Mouse (Mus musculus) retina, embryonic 14.5 days (tissue): ENCODE measurements around the gene Mef2d.

Source experiments
- DNase-seq: peaks from one replicate; pipeline ENCODE4 v3.0.0-alpha.2; 2015; ENCODE audit warnings: low spot score

Mef2d gene

DNA sequence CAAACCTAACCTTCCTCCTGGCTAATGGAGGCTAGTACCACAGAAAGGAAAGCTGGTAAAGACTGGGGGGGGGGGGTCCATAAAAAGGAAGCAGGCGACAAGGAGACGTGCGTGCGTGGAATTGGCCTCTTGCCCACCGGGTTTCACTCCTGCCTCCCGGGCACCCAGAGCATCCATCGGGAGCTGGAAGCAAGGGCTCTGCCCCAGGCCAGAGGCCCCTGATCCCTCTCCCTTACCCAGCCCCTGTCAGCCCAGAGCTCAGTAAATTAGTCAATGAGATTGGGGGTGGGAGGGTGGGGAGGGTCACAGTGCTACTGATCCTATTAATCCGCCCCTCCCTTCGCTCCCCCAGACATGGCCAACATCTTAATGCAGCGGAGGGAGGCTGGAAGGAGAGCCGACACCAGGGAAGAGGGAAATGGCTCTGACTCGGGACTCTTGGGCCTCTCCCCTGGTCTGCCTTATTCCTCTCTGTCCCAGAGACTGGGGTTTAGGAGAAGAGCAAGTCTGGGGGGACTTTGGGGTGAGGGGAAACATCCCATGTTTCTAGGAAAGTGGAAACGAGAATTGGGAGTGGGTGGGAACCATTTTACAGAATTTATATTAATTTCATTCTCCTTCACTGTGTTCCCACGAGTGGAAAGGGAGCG is 65.4 kb downstream of the Mef2d start:
- DNase-seq, result peak; percentile 15

DNA sequence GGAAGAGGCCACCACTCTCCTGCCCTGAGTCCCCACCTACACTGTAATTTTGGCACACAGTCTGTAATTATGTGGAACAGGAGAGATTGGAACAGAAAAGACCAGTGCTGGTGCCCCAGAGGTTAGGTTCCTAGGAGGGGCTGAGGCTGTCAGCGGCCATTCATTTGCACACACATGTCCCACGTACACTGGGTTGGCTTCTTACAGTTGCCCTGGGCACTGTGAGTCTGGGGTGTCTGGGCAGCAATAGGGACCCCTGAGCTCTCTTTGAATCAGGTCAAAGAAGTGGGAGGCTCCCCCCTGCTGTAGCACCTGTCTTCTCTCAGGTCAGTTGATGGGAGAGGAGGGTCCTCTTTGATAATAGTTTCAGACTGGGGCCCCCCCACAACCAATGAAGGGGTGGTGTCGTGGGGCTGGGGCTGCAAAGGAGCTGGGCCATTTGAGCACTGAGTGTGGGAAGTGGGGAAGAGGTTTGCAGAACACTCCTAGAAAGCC is 66.1 kb downstream of the Mef2d start:
- DNase-seq, result no peak

DNA sequence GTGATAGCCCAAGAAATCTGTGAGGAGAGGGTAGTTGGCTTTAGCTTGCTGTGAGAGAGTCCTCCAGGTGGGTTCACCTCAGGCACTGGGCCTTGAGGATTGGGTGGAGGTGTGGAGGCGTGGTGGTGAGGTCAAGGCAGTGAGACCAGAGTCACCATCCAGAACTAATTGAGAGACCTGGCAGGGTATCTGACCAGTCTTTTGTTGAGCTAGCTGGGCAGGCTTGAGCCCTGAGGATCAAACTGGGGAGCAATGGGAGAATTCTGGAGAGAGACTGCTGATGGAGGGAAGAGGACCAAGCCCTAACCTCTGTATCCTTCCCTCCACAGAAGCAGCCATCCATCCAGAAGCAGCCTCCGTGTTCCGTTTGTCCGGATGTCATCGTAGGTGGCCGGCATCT is 67.1 kb downstream of the Mef2d start:
- no peak for DNase-seq

- DNase-seq, result no peak
These were observed 67.9 kb downstream of the Mef2d start for GRCm38 (mm10) chr3:88210121-88210520.

GRCm38 (mm10) chr3:88210918-88211317 is 68.7 kb downstream of the Mef2d start:
- DNase-seq, result no peak

GRCm38 (mm10) chr3:88212356-88212755 is 70.2 kb downstream of the Mef2d start:
- DNase-seq, result no peak

DNA sequence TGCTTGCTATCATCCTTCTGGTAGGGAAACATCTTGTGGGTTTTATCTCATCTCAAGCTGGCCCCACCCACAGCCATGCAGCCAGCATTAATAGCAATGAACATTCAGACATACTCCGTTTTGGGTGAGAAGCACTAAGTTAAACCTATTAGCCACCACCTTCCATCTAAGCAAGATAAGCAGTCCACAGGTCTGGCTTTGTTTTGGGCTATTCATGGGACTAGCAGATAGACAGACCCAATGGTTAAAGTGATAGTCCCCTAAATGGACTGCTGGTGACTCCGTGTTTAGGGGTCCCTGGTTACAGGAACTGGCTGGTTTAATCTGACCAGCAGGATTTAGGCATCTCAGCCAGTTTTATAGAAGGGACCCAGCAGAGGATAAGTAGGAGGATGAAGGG is 70.8 kb downstream of the Mef2d start:
- no peak for DNase-seq

- DNase-seq, result no peak
These were observed 72.2 kb downstream of the Mef2d start for GRCm38 (mm10) chr3:88214197-88214938.

- DNase-seq, result no peak
These were observed 72.9 kb downstream of the Mef2d start for GRCm38 (mm10) chr3:88214971-88215552.

DNA sequence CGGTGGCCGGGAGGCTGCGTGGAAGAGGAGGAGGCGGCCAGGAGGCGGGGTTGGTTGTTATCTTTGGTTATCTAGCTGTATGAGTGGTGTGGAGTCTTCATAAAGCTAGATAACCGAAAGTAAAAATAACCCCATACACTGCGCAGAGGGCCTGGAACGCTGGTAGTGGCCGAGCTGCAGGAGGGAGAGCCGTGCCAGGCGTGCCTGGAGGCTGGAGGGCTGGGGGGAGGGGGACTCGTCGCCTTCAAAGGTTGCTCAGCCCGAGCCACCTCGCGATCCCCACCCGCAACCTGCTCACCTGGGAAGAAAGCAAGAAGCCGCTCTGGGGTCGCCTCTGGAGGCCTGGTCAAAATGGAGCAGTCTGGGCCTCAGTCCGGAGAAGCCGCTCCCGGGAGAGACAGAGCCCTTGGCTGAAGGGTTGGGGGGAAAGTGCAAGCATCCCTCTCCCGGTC is 73.4 kb downstream of the Mef2d start:
- no peak for DNase-seq

GRCm38 (mm10) chr3:88216116-88216515 is 73.9 kb downstream of the Mef2d start:
- DNase-seq, result no peak

DNA sequence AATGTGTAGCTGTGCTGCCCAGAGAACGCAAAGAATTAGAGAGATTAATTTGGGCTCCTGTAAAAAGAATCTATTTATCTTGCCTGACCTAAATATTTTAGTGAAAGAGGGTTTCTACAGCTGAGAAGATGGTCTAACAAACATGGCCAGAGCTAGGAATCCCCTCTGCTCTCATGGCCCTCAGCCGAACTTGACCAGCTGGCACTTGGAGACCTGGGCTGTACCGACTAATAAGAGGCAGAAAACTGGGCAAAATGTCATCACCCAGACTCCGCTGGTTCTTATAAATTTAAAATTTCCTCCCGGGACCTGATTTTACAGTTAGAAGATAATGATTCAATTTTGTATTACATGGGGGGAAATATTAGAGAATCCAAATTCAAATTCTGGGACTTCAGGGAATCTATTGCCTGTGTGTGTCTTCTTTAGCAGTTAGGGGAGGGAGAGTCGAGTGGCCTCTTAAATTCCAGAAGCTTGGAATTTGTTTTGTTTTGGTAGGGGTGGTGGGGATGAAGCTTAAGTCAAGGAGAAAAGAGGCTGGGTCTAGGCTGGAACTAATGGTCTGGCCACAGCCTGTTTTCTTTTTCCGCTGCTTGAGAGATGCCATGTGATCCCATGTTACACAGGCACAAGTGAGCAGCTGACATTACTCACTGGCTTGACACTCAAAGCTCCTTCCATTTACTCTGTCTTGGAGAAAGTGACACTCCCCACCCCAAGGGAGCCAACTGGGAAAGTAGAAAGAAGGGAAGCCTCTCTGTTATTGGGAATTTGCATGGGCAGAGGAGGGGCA is 74.6 kb downstream of the Mef2d start:
- no peak for DNase-seq

DNA sequence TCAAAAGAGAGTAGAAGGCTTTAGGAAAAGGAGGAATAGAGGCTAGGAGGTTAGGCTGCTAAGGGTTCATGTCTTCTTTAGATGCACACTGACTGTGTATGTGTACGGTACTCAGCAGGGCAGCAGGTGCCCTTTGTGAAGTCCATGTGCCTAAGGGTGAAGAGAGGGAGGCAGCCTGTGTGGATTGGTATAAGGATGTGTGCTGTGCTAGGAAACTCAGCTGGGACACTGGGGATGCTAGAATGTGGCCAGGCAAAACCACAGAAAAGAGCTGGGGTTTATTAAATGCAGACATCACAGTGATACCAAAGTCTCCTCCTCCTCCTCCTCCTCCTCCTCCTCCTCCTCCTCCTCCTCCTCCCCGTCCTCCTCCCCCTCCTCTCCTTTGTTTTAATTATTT is 75.5 kb downstream of the Mef2d start:
- no peak for DNase-seq

DNA sequence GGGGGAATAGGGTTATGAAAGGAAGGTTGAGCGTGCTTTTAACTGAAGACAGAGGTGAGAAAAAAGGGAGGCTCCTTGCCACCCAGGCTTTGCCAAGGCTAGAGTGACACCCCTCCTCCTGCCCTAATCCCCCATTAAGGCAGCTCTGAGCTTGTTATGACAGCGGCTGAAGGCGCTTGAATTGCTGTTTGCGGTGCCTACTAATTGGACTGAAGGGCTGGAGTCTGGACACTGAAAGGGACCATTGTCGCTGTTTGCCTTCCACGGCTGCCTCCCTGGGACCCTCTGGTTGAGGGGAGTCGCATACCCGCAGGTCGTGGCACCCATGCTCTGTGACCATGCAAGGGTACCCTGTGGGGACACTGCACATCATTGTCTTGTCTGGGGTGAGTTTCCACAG is 77.8 kb downstream of the Mef2d start:
- DNase-seq, result no peak

GRCm38 (mm10) chr3:88220842-88221241 is 78.7 kb downstream of the Mef2d start:
- DNase-seq, result peak; percentile 85
